Mouse (Mus musculus) cerebellum, adult 2 months (tissue): ENCODE measurements around the gene BC052040. TPM values are rescaled to one million over a fixed set of nuclear protein-coding genes. Genes with fewer than 3 reads are reported as not detected.

Experiments used
- DNase-seq, 2 experiments: peaks; one replicate each; pipeline ENCODE4 v3.0.0; 2021
- H3K27ac ChIP-seq: fragments of 200-500 bp; 2 replicates; pipeline ENCODE4 v1.5.1; 2012; ENCODE audit warnings: low read length, control low read depth, inconsistent platforms; ENCODE audit not compliant: insufficient read depth
- H3K27me3 ChIP-seq: fragments of 200-500 bp; 2 replicates; pipeline ENCODE4 v1.6.1; 2012; ENCODE audit warnings: inconsistent platforms, mild to moderate bottlenecking, low read length, moderate library complexity; ENCODE audit not compliant: control insufficient read depth, insufficient read depth
- H3K4me1 ChIP-seq: fragments of 200-500 bp; 2 replicates; pipeline ENCODE4 v1.6.1; 2011; ENCODE audit warnings: low read length; ENCODE audit not compliant: control insufficient read depth, insufficient read depth
- H3K4me3 ChIP-seq: fragments of 200-500 bp; replicated peaks from 2 replicates; pipeline ENCODE3; 2011; ENCODE audit warnings: mild to moderate bottlenecking, low read depth, low read length, control low read depth; ENCODE audit not compliant: insufficient read depth
- CTCF ChIP-seq: fragments of 200-500 bp; IDR thresholded peaks from 2 replicates; pipeline ENCODE4 v1.5.1; 2011; ENCODE audit warnings: low read depth, mild to moderate bottlenecking, control low read depth, low read length, moderate library complexity, borderline replicate concordance; ENCODE audit not compliant: insufficient read depth
- POLR2A ChIP-seq: fragments of 200-500 bp; IDR thresholded peaks from 2 replicates; pipeline ENCODE4 v1.6.1; 2011; ENCODE audit warnings: low read length, control low read depth, borderline replicate concordance; ENCODE audit not compliant: insufficient read depth
- WGBS: fragments of 180-500 bp; shearing (Covaris S2); methylation state at CpG from one replicate; pipeline ENCODE4 v1.1.7; 2018; 5-methylcytosine and 5-hydroxymethylcytosine counted together
- polyA plus RNA-seq: library from polyadenylated mRNA; depleted of rRNA; stranded (reverse); fragments of >200 nt; gene quantifications from 2 replicates; pipeline ENCODE4 v1.2.3, GENCODE M21; 2012

The BC052040 gene
- polyA plus RNA-seq, 1 experiment: 7.4 TPM

GRCm38 (mm10) chr2:115769597-115770305 lies 188.2 kb downstream of the BC052040 start:
- Histone ChIP-seq H3K27me3 (no peaks in the 10 kb centered on the region), H3K4me1 (no peaks in the 10 kb centered on the region), H3K27ac (no peak overlapping the region), H3K4me3 (no peak overlapping the region)
- TF ChIP-seq CTCF (no peak), POLR2A (no peak)
- DNase-seq: no peak
- 85% methylated on average over 10 of the region's 10 CpGs for WGBS

- Histone ChIP-seq H3K27me3 (no peaks in the 10 kb centered on the region), H3K4me1 (no peaks in the 10 kb centered on the region), H3K27ac (no peak overlapping the region), H3K4me3 (no peak overlapping the region)
- no peak for TF ChIP-seq POLR2A
- TF ChIP-seq CTCF: no peak
- 15% methylated on average over 1 of the region's 1 CpGs for WGBS
- no peak for DNase-seq
Observed at GRCm38 (mm10) chr2:115772709-115773108, 191.2 kb downstream of the BC052040 start.

GRCm38 (mm10) chr2:115774153-115774908 lies 192.8 kb downstream of the BC052040 start:
- Histone ChIP-seq H3K27ac (no peak overlapping the region), H3K4me3 (no peak overlapping the region), H3K4me1 (no peaks in the 10 kb centered on the region), H3K27me3 (no peaks in the 10 kb centered on the region)
- no peak for TF ChIP-seq POLR2A
- no peak for TF ChIP-seq CTCF
- no peak for DNase-seq
- WGBS: 54% methylated on average over 5 of the region's 5 CpGs

GRCm38 (mm10) chr2:115775488-115776217 lies 194.1 kb downstream of the BC052040 start:
- DNase-seq: no peak
- TF ChIP-seq CTCF (no peak), POLR2A (no peak)
- Histone ChIP-seq H3K27me3 (no peaks in the 10 kb centered on the region), H3K27ac (no peak overlapping the region), H3K4me1 (no peaks in the 10 kb centered on the region), H3K4me3 (no peak overlapping the region)
- WGBS: 82% methylated on average over 8 of the region's 8 CpGs

DNA sequence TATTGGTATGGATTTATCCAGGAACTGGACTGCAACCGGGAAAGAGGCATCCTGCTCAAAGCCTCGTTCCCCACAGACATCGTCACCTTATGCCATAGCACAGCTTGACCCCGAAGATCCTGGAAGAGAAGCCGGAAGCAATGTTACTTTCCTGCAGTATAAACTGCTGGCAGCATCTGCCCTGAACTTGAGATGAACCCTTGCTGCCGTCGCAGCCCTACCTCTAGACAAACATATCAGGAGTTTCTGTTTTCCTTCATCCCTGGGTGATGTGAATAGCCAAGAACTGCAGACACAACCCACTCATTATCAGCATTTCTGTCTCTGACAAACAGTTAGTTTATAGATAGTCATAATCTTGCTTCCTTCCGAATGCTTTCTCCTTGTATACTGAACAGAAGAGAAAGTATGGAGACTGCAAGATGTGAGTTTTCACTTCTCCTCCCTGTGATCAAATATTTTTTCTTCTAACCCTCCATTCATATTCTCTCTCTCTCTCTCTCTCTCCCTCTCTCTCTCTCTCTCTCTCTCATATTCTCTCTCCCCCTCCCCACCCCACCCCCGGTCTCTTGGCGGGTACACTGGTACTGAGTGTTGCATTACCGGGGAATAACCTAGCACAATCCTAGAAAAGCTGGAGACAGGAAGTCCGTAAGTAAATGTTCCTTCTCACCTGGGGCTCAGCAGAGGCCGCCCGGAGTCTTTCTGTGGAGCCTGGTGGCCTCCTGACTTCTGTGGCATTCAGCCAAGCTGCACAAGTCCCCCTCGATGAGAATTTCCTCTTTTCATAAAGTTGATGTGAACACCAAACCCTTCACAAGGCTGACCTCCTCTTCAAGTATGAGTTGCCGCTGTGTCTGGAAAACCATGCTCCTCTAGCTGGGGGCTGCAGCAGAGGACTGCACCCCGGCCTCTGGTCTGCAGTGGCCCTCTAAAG lies 195.7 kb downstream of the BC052040 start:
- WGBS: 74% methylated on average over 17 of the region's 17 CpGs
- H3K27me3 ChIP-seq: no peaks in the 10 kb centered on the region
- no peak overlapping the region for H3K4me3 ChIP-seq
- no peak for DNase-seq
- H3K27ac ChIP-seq: no peak overlapping the region
- no peaks in the 10 kb centered on the region for H3K4me1 ChIP-seq
- TF ChIP-seq POLR2A (no peak), CTCF (no peak)

DNA sequence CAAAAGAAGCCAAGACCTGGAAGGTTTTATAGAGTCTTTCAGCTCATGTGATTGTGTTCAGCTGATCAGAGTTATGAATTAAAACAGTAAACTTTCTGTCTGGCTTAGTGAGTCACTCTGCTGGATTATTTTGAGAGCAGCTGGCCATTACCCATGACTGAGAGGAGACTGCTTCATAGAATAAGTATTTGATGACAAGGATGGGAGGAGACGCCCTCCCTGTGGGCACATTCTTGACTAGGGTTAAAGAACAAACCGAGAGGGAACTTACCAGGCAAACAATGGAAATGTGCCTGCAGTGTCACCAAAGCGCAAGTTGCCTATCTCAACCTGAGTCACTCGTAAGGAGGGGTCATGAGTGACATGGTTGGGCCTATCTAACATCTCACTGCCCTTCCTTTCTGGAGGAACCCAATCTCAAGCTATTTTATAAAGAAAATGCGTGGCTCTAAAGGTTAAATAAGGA lies 199.1 kb downstream of the BC052040 start:
- H3K4me3 ChIP-seq: no peak overlapping the region
- 71% methylated on average over 5 of the region's 5 CpGs for WGBS
- no peak overlapping the region for H3K27ac ChIP-seq
- no peaks in the 10 kb centered on the region for H3K27me3 ChIP-seq
- no peak for TF ChIP-seq CTCF
- TF ChIP-seq POLR2A: no peak
- DNase-seq: no peak
- H3K4me1 ChIP-seq: no peaks in the 10 kb centered on the region

GRCm38 (mm10) chr2:115785687-115786086 lies 204.2 kb downstream of the BC052040 start:
- Histone ChIP-seq H3K27me3 (no peaks in the 10 kb centered on the region), H3K27ac (no peak overlapping the region), H3K4me1 (no peaks in the 10 kb centered on the region), H3K4me3 (no peak overlapping the region)
- 25% methylated on average over 6 of the region's 6 CpGs for WGBS
- DNase-seq: no peak
- TF ChIP-seq POLR2A (no peak), CTCF (no peak)
